Mouse (Mus musculus): ENCODE measurements around the gene Ahcyl2.

The Ahcyl2 gene

GRCm38 (mm10) chr6:29915836-29916235 is 148.0 kb downstream of the Ahcyl2 start:
- WGBS = 52% methylated on average over 9 of the region's 9 CpGs

DNA sequence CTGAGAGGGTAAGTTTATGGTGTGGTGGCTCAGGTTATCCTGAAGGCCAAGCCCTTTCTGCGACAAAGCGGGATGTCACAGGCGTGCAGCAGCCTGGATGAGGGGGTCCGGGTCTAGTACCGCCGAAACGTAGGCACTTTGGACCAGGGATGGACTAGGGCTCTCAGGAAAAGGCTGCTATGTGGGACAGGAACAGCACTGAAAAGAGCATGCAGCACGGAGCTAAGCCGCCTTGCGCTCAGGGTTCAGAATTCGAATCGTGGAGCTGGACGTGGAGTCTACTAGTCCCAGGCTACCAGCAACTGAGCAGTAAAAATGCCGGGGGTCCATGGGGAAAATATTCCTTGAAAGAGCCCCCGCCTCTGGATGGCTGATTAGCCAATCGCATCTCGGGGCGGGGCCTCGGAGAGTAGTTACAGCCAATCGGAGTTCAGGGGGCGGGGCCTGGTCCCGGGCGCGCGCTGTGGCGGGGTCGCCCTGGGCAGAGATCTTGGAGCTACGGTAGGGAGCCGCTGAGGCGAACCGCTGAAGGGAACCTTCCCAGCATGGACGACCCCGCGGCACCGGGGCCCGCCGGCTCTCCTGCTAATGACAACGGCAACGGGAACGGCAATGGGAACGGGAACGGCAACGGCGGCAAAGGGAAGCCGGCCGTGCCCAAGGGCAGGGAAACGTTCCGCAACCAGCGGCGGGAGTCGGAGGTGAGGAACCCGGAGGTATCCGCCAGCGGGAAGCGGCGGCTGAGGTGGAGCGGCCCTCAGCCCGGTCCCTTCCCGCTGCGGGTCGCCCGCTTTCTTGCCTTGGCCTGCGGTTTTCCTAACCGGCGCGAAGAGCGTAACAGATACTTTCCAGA is 148.9 kb downstream of the Ahcyl2 start, which contains the start of gene Strip2:
Strip2 (plus strand) TSS at position 483 of the 853 bp plus-strand sequence.
- under 1% methylated on average over 67 of the region's 67 CpGs for WGBS

DNA sequence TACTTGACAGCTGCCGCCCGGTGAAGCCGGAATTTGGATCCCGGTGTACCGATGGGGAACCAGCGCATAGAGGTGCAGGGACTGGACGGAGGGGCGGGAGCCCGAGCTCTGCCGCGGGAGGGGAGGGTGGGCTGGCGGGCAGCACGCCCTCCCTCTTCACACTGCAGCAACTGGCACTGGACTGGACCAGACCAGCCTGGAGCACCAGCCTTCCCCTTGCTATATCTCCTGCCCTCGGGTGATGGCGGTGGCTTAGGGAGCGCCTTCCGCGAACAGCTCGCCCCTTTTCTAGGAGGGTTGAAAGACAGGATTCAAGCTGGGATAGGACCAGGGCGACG is 149.5 kb downstream of the Ahcyl2 start:
- WGBS = 2% methylated on average over 21 of the region's 21 CpGs

DNA sequence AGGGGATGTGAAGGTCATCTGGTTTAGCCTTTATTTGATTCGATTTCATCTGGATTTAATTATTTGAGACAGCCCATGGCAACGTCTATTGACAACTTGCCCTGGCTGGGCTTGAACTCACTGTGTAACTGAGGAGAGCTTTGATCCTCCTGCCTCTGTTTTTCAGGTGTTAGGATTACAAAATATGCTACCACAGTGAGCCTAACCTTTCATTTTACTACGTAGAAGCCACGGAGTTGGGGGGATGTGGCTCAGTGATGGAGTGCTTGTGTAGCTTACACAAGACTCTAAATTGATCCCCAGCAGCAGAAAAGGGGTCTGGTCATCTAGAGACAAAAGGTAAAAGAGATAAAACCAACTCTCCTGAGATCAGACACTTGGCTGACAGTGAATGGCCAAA is 150.1 kb downstream of the Ahcyl2 start:
- 48% methylated on average over 4 of the region's 4 CpGs for WGBS

- 70% methylated on average over 4 of the region's 4 CpGs for WGBS
These were observed 155.7 kb downstream of the Ahcyl2 start for GRCm38 (mm10) chr6:29923501-29923900.

GRCm38 (mm10) chr6:29925594-29926219 is 157.9 kb downstream of the Ahcyl2 start:
- 85% methylated on average over 6 of the region's 6 CpGs for WGBS

DNA sequence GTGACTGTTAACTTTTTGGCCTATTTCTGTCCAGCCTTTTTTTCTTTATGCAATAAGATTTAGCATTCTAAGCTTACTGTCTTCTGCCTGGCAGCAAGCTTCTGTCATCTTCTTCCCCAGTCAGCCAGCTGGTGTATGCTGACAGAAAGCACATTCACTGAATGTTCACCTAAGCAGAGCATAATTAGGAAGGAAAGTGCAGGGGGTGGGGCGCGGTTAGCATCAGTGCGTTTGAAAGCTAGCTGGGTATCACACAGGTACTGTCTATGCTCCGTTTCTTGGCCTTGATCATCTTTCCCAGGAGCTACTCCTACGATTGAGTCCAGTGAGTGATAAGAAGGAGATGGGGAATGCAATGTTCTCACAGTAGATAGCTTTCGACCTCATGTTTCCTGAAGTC is 162.9 kb downstream of the Ahcyl2 start:
- WGBS = 51% methylated on average over 6 of the region's 6 CpGs

DNA sequence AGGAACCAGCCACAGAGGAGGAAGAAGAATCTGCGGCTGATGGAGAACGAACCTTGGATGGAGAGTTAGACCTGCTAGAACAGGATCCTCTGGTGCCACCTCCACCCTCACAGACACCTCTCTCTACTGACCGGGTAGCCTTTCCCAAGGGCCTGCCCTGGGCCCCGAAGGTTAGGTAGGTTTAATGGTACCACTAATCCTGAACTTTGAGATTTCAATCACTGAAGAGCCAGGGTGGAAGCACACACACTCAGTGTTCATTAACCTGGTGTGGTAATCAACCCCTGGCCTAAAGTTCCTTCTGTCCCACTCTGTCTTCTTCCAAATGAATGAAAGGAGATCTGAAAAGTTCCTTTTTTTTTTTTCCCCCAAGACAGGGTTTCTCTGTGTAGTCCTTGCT is 163.4 kb downstream of the Ahcyl2 start:
- WGBS = 84% methylated on average over 4 of the region's 4 CpGs

- WGBS = 59% methylated on average over 1 of the region's 1 CpGs
These were observed 167.9 kb downstream of the Ahcyl2 start for GRCm38 (mm10) chr6:29935741-29936140.

- WGBS = 59% methylated on average over 4 of the region's 4 CpGs
These were observed 172.6 kb downstream of the Ahcyl2 start for GRCm38 (mm10) chr6:29940428-29940827.

GRCm38 (mm10) chr6:29941036-29941435 is 173.2 kb downstream of the Ahcyl2 start:
- 89% methylated on average over 2 of the region's 2 CpGs for WGBS

- 69% methylated on average over 1 of the region's 1 CpGs for WGBS
These were observed 176.7 kb downstream of the Ahcyl2 start for GRCm38 (mm10) chr6:29944465-29944864.

DNA sequence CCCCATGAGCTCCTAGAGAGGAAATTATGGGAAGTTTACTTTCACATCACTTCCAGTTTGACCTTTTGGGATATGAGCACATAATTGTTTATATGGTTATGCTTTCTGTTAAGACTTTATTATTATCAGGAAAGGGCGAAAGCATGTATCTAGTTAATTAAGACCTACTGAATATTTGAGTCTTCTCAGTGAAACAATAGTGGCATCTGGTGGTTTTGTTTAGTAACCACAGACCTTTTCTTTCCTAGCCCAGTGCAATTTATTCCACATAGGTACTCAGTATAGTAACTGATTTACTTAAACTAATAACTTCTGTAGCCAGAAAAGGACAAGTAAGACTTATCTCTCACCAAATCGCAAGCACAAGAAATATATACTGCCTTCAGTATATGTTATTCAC is 178.8 kb downstream of the Ahcyl2 start:
- WGBS = 75% methylated on average over 2 of the region's 2 CpGs

DNA sequence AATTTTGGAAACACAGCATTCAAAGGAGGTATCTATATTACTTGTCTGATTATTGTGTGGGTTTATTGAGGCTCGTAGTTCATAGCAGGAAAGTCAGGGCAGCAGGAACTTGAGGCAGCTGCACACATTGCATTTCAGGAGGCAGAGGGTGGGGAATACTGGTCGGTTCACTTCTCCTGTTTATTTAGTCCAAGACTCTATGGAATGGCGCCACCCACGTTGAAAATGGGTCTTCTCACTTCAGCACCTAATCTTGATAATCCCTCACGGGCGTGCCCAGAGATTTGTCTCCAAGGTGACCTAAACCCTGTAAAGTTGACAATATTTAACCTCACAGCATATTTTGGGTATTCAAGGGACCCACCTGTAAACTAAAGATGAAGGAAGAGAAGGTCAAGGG is 180.0 kb downstream of the Ahcyl2 start:
- 81% methylated on average over 6 of the region's 6 CpGs for WGBS

DNA sequence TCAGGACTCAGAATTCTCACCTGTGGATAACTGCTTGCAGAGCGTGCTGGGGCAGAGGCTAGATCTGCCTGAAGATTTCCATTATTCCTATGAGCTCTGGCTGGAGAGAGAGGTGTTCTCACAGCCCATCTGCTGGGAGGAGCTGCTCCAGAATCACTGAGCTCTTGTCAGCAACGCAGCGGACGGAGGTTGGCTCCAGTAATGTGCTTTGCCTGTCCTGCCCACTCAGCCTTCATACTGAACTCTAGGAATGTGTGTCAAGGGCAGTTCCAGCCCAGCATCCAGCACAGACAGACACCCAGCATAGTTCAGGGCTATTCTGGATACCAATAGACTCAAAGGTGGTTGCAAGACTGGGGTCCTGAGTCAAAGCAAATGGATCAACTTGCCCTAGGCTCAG is 188.9 kb downstream of the Ahcyl2 start:
- WGBS = 64% methylated on average over 4 of the region's 4 CpGs

DNA sequence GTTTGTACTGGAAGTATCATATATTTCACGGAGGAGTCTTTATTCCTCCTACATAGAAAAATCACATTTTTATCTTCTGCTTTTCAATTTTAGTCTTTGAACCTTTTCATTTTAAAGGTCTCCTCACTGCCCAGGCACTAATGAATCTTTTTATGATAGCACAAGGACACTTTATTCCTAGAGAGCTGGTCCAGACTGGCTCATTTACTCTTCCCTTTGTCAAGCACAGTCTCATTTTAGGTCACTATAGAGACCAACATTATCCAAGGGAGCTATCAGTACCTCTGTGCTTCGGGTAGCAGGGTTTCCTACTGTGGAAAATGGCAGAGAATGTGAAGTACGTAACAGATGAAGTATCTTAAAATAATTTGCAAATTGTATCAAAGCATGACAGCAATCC is 190.9 kb downstream of the Ahcyl2 start:
- WGBS = 52% methylated on average over 3 of the region's 3 CpGs

DNA sequence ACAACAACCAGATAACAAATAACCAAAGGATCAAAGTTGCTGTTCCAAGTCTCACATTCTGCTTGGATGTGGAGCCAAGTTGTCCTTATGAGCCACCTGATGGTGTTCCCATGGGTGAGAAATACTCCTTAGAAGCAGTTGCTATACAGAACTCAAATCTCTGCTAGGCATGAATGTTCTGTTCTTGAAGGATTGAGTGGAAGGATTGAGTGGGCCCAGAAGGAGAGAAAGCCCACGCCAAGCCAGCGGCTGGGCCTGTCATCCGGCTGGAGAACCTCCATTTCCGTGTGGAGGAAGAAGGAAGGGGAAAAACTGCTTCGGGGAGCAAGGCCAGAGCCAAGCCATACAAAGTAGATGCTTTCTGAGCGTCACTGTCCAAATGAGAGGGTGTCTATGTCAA is 193.3 kb downstream of the Ahcyl2 start:
- 51% methylated on average over 6 of the region's 6 CpGs for WGBS

Data from cerebral cortex, adult 2 months (tissue).